Mouse (Mus musculus) E14TG2a.4 (cell line): Measurements from ENCODE around the gene Clec3a.

Experiments used
- H3K27me3 ChIP-seq: 2 replicates; pipeline ENCODE4 v1.6.1; 2014; ENCODE audit warnings: low read length, control low read depth; ENCODE audit not compliant: insufficient read depth
- H3K36me3 ChIP-seq: 2 replicates; pipeline ENCODE4 v1.6.1; 2014; ENCODE audit warnings: low read length, control low read depth; ENCODE audit not compliant: insufficient read depth
- H3K4me1 ChIP-seq: replicated peaks from 2 replicates; pipeline ENCODE4 v1.6.1; 2014; ENCODE audit warnings: low read depth, low read length, control low read depth
- H3K4me3 ChIP-seq: replicated peaks from 2 replicates; pipeline ENCODE4 v1.5.1; 2014; ENCODE audit warnings: mild to moderate bottlenecking, low read length
- H3K9me3 ChIP-seq: 2 replicates; pipeline ENCODE4 v1.6.1; 2014; ENCODE audit warnings: low read length, control low read depth
- CTCF ChIP-seq: conservative IDR thresholded peaks from 2 replicates; pipeline ENCODE4 v1.5.1; 2014; ENCODE audit warnings: low read length
- NANOG ChIP-seq: IDR thresholded peaks from 2 replicates; pipeline ENCODE4 v1.6.1; 2014; ENCODE audit warnings: borderline replicate concordance, low read length, mixed read lengths
- POU5F1 ChIP-seq: IDR thresholded peaks from 2 replicates; pipeline ENCODE4 v1.6.1; 2014; ENCODE audit warnings: low read length, borderline replicate concordance

Clec3a gene

DNA sequence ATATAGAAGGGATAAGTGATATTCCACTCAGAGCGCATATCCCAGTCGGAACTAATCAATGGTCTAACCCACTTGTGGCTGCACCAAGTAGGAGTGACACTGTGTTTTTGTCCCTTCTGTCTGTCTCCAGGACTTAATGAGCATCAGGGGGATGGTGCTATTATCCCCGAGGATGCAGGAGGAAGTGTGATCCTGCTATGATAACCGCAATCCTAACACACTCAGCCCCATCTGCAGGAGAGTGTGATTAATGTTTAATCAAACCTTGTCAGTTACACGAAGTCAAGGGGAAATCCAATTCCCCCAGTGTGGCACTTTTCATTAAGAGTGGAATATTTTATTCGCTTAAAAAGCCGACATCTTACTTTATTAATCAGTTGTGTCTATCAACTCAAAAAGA is 16.2 kb upstream of the Clec3a start:
- Histone ChIP-seq H3K9me3 (peaks cover 14% of the 10 kb centered on the region), H3K27me3 (no peaks in the 10 kb centered on the region), H3K36me3 (no peaks in the 10 kb centered on the region), H3K4me1 (peaks cover 30% of the 10 kb centered on the region), H3K4me3 (no peak overlapping the region)
- TF ChIP-seq CTCF = no peak
- TF ChIP-seq POU5F1 = no peak
- TF ChIP-seq NANOG = no peak

DNA sequence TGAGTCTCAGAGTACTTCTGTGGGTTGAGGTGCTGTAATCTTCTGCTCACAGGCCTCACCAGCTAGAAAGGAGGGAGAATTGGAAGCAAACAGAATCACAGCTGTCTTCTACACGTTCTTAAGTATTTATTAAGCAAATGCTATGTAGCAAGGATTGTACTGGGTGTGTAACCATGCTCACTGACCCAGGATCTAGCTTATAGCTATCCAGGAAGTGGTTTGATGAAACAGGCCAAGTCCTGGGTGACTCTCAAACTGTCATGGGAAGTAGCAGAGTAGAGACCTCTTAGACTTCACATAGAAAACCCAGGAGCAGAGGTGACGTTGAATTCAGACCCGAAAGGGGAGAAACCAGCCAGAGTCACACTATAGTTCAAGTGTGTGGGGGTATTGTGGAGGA is 6.5 kb upstream of the Clec3a start:
- Histone ChIP-seq H3K36me3 (no peaks in the 10 kb centered on the region), H3K27me3 (no peaks in the 10 kb centered on the region), H3K9me3 (peaks cover 27% of the 10 kb centered on the region), H3K4me1 (no peaks in the 10 kb centered on the region), H3K4me3 (no peak overlapping the region)
- TF ChIP-seq NANOG (no peak), POU5F1 (no peak), CTCF (no peak)

DNA sequence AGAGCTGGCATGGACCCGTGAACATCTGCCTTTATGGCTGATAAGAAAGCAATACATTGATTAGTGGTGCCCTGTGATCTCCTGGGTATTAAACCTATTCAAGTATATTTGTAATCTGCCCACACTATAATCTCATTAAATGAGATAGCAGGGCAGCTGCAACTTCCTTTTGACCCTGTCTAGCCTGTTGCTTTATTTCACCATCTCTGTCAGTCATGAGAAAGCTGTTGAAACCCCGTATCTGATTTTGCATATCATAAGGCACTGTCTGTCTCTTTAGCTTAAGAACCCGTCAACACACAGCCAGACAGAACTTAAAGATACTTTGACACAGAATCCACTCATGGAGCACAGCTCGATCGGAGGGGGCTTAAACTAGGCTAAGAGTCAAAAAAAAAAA is 600 bp downstream of the Clec3a start:
- H3K9me3 ChIP-seq = peaks cover 25% of the 10 kb centered on the region
- no peaks in the 10 kb centered on the region for H3K27me3 ChIP-seq
- H3K4me3 ChIP-seq = no peak overlapping the region
- H3K4me1 ChIP-seq = no peaks in the 10 kb centered on the region
- TF ChIP-seq POU5F1 (no peak), NANOG (no peak), CTCF (no peak)
- H3K36me3 ChIP-seq = no peaks in the 10 kb centered on the region

DNA sequence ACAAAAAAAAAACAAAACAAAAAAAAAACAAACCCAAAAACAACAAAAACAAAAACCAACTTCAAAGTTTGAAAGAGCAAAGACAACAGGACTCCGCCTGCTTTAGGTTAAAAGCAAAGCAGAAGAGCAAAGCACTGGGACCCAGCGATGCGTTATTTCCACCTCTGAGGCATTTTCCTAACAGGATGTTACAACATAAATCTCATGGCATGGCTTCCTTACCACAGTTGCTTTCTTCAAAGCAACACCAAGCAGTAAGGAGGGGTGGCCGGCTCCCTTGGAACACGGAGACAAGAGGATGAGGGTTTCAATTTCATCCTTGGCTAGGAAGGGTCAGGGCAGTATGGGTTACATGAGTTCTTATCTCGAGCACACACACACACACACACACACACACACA is 1.0 kb downstream of the Clec3a start:
- peaks cover 21% of the 10 kb centered on the region for H3K9me3 ChIP-seq
- TF ChIP-seq CTCF = no peak
- TF ChIP-seq POU5F1 = no peak
- no peak for TF ChIP-seq NANOG
- no peaks in the 10 kb centered on the region for H3K36me3 ChIP-seq
- no peaks in the 10 kb centered on the region for H3K27me3 ChIP-seq
- no peak overlapping the region for H3K4me3 ChIP-seq
- H3K4me1 ChIP-seq = no peaks in the 10 kb centered on the region

DNA sequence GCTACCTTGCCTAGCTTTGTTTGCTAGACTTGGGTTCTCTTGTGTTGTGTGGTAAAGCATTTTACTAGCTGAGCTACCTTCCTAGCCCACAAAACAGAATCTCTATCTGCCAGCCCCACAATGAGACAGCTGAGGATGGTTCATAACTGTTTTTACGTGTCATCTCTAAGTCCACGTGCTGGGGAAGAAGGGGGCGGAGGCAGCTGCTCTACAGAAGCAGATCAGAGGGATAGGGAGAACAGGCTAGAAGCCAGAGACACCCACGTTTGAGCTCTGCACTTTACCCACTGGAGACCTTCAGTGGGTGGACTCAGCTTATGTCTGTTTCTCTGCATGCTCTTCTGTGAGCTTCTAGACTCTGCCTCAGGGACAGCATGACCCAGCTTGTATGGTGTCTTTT is 3.7 kb downstream of the Clec3a start:
- TF ChIP-seq POU5F1 = no peak
- TF ChIP-seq CTCF = no peak
- H3K36me3 ChIP-seq = no peaks in the 10 kb centered on the region
- H3K4me3 ChIP-seq = no peak overlapping the region
- no peaks in the 10 kb centered on the region for H3K4me1 ChIP-seq
- no peaks in the 10 kb centered on the region for H3K27me3 ChIP-seq
- no peaks in the 10 kb centered on the region for H3K9me3 ChIP-seq

DNA sequence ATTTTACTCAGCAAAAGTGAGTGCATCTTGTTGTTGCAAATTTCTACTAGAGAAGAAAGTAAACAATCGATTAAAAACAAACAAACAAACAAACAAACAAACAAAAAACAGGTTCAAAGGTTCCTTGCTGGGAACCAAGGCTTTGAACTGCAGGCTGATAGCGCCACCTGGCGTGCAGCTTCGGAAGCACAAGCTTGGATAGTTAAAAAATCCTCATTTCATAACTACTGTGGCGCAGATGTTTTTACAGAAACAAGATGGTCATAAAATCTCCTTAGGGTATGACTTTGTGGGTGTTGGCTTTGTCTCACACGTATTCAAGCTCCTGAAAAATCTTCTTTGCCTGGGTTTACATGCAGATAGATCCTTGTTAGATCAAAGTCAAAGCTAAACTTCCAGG is 20.4 kb downstream of the Clec3a start:
- Histone ChIP-seq H3K27me3 (no peaks in the 10 kb centered on the region), H3K4me1 (peaks cover 17% of the 10 kb centered on the region), H3K4me3 (no peak overlapping the region), H3K36me3 (no peaks in the 10 kb centered on the region), H3K9me3 (no peaks in the 10 kb centered on the region)
- TF ChIP-seq NANOG = no peak
- TF ChIP-seq CTCF = peak; percentile 79
- no peak for TF ChIP-seq POU5F1

DNA sequence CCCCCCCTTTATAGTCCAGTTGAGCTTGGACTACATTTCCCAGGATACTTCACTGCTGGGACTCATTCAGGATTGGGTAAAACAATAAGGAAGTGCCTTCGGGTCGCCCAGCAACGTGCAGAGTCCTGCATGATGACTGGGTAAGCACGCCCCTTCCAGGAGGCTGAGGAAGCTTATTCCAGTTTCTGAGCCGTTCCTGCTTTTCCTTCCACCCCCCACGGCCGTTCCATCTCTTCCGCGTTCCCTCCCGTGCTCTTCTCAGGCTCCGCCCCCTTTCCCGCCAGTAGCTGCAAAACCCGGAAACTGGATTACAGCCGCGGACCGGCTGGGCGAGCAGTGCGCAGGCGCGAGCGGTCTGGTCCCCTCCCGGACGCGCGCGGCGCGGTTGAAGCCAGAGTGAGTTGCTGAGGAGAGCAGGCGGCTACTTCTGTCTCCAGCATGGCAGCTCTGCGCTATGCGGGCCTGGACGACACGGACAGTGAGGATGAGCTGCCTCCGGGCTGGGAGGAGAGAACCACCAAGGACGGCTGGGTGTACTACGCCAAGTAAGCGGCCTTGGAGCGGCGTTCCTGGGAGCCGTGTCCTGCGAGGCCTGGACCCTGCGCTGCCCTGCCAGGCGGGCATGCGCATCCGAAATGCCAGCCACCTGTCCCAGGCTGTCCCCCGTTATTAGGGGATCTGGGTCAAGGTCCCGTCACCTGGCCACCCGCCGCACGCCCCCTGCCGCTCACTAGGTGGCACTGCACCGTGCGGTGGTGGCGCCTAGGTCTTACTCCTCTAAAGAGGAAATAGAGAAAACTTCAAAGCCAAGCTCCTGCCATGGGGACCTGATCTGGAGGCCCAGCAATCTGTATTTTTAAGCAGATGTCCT is 21.7 kb downstream of the Clec3a start, which contains the start of gene Wwox:
Wwox (plus strand) TSS at position 322 of the 871 bp plus-strand sequence.
- Histone ChIP-seq H3K4me1 (peaks cover 17% of the 10 kb centered on the region), H3K36me3 (peaks cover 5% of the 10 kb centered on the region), H3K9me3 (no peaks in the 10 kb centered on the region), H3K27me3 (no peaks in the 10 kb centered on the region), H3K4me3 (peak within 1 kb of the TSS; percentile 97)
- TF ChIP-seq CTCF (peak; percentile 69), POU5F1 (no peak)

DNA sequence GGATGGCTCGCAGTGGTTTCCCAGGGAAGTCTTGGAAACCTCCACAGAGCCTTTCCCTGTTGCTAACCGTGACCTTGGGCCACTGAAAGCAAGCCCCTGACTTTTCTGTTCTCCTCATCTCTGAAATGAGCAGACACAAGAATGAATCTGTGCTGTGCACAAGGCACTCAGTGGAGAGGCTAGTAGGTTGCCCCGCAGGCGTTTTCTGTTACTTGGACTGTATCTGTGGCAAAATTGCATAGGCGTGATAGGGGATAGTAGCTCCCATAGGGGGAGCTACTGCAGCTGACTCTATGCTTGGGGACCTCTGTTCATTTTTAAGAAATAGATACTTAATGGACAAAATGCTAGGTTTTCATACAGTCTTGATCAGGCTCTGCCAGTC is 22.3 kb downstream of the Clec3a start:
- TF ChIP-seq NANOG (no peak), POU5F1 (no peak), CTCF (no peak; the same call in 1 of the 2 replicates)
- Histone ChIP-seq H3K9me3 (no peaks in the 10 kb centered on the region), H3K36me3 (peaks cover 9% of the 10 kb centered on the region), H3K4me3 (peak overlapping the region; percentile 97), H3K27me3 (no peaks in the 10 kb centered on the region), H3K4me1 (peaks cover 17% of the 10 kb centered on the region)

DNA sequence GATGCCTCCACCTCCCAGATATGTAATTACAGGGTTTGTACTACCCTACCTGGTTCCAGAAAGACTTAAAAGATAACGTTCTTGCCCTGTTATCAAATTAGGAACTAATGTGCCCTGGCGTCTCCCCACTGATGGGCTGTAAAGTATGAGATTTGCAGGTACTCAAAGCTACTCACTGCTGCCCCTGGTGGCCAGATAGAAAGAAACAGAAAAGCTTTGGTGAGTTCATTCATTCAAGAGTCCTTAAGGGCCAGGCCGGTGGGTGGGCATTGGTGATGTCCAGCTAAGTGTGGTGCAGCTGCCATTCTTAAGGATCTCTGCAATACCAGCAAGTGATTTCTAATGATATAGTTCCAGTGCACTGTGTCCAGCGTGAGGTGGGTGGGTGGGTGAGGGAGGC is 23.7 kb downstream of the Clec3a start:
- H3K36me3 ChIP-seq = peaks cover 15% of the 10 kb centered on the region
- no peaks in the 10 kb centered on the region for H3K9me3 ChIP-seq
- peaks cover 17% of the 10 kb centered on the region for H3K4me1 ChIP-seq
- no peak for TF ChIP-seq NANOG
- peak; percentile 33; the same call in 1 of the 2 replicates for TF ChIP-seq CTCF
- TF ChIP-seq POU5F1 = no peak
- H3K4me3 ChIP-seq = no peak overlapping the region
- no peaks in the 10 kb centered on the region for H3K27me3 ChIP-seq
